ENCODE assay signal across 10 mouse cellular contexts in the genomic region with DNA sequence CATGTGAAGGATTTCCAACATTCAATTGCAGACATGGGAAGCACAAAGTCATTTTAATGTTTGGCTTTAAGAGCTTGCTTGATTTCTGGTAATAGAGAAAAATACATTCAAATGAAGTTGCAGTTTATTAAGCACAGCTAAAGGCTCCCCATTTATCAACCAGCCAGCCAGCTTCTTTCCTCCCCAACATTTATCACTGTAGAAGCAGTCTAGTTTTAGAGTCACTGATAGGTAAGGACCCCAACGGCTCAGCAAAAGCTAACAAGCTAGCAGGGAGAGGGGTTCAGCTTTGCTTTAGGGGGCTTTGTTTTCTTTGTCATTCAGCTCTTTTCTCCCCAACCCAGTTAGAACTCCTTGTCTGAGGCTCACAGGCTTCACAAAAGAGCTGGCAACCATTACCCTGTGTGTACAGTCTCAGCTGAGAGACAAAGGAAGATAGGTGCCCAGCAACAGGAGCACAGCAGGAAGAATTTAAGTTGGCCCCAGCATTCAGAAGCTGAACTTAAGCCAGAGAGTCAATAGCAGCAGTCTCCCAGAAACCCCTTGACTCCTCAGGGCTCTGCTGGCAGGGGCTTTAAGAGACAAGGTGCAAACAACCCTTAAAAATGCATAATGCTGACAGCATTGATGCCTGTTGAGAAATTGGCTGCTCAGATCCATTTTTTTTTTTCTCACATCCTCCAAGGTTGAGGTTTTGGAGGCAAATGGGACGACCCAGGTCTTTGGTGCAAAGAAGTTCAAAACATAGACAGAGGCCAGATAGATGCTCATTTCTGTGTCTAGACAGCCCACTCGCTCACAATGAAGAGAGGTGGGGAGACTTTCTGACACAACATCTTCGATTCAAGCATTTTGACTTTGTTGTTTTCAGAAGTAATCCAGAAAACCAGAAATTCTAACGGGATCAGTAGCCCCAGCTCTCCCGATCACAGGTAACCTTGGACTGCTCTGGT.
A peak's percentile ranks its signal among the peaks of the same experiment; 100 is the strongest.
DNase-seq lines count a peak whose midpoint lies in the region; ATAC-seq lines count a peak whose summit lies in the region.
"Had no signal": no experiment of that assay in that cellular context is flagged by ENCODE, and none has a peak within 500 bp of the region (broad histone marks: within the 10 kb centered on the region; RNA-seq: fewer than 3 reads in every experiment).

No protein-coding gene starts in this region.

- H3K27me3 ChIP-seq in hindbrain, embryonic 14.5 days (ENCODE audit: control insufficient read depth, insufficient read depth, low read length): no peaks in the 10 kb centered on the region
- no peaks in the 10 kb centered on the region for H3K27me3 ChIP-seq in neural tube, embryonic 11.5 days (ENCODE audit: control insufficient read depth, insufficient read depth, low read length)

- DNase-seq in layer of hippocampus, adult 9-11 months: peak; percentile 18
- DNase-seq in layer of hippocampus, adult 9-10 months (ENCODE audit: low spot score): no peak
- peak; percentile 54 for DNase-seq in embryo, embryonic 9.5 days (ENCODE audit: extremely low spot score)
- peak; percentile 61 for DNase-seq in hindbrain, embryonic 14.5 days (ENCODE audit: low spot score)
- peak; percentile 70 for DNase-seq in neural tube, embryonic 11.5 days (ENCODE audit: low spot score)
- DNase-seq in B cell, adult 2 months: no peak
- DNase-seq in retina, postnatal 1 day: no peak
- DNase-seq: heart, adult 11 months; right cerebral cortex, postnatal 14 days had no signal

- H3K36me3 ChIP-seq in hindbrain, embryonic 14.5 days (replicated peaks; ENCODE audit: control insufficient read depth, insufficient read depth): no peaks in the 10 kb centered on the region
- H3K36me3 ChIP-seq in neural tube, embryonic 11.5 days (ENCODE audit: control insufficient read depth, insufficient read depth, low read length): no peaks in the 10 kb centered on the region

- H3K4me3 ChIP-seq in hindbrain, embryonic 14.5 days (replicated peaks; ENCODE audit: low read length): no peak overlapping the region
- H3K4me3 ChIP-seq in neural tube, embryonic 11.5 days (ENCODE audit: low read depth, low read length): no peak overlapping the region

- peak; percentile 89; the same call in 1 of the 2 replicates for ATAC-seq in hindbrain, embryonic 14.5 days (ENCODE audit: low FRiP score)
- ATAC-seq in neural tube, embryonic 11.5 days (ENCODE audit: insufficient read depth, low FRiP score, low TSS enrichment): peak; percentile 91
- ATAC-seq in megakaryocyte, adult 5-6 weeks (ENCODE audit: poor library complexity, severe bottlenecking): no peak

- H3K4me2 ChIP-seq in hindbrain, embryonic 14.5 days (replicated peaks): no peak overlapping the region
- H3K4me2 ChIP-seq in neural tube, embryonic 11.5 days (ENCODE audit: low read depth): no peak overlapping the region

- H3K4me1 ChIP-seq in hindbrain, embryonic 14.5 days (replicated peaks; ENCODE audit: control insufficient read depth, insufficient read depth, low read length): peaks cover 25% of the 10 kb centered on the region
- peaks cover 8% of the 10 kb centered on the region; the same call in 1 of the 2 replicates for H3K4me1 ChIP-seq in neural tube, embryonic 11.5 days (ENCODE audit: control insufficient read depth, insufficient read depth, low read length)

- no peaks in the 10 kb centered on the region for H3K9me3 ChIP-seq in hindbrain, embryonic 14.5 days (ENCODE audit: control insufficient read depth, low read length)
- H3K9me3 ChIP-seq in neural tube, embryonic 11.5 days (ENCODE audit: control insufficient read depth, low read length): no peaks in the 10 kb centered on the region

- no peak overlapping the region for H3K9ac ChIP-seq in hindbrain, embryonic 14.5 days
- no peak overlapping the region; the same call in 1 of the 2 replicates for H3K9ac ChIP-seq in neural tube, embryonic 11.5 days (ENCODE audit: low read length)

- peak overlapping the region; percentile 56 for H3K27ac ChIP-seq in hindbrain, embryonic 14.5 days
- H3K27ac ChIP-seq in neural tube, embryonic 11.5 days (ENCODE audit: low read depth, low read length): peak overlapping the region; percentile 67

- 21% methylated on average over 6 of the region's 6 CpGs for WGBS in hindbrain, embryonic 14.5 days
- 39% methylated on average over 6 of the region's 6 CpGs for WGBS in neural tube, embryonic 11.5 days

Comparison
In these comparisons a context has a peak if more than half of its experiments do, and no peak if none do; other contexts are left out.
1. DNase-seq: peak in layer of hippocampus, adult 9-11 months (single experiment), embryo, embryonic 9.5 days (single experiment), hindbrain, embryonic 14.5 days (single experiment) and neural tube, embryonic 11.5 days (single experiment); none in layer of hippocampus, adult 9-10 months (single experiment), B cell, adult 2 months (0 of 2) and retina, postnatal 1 day (single experiment).